Mouse (Mus musculus): ENCODE results near the gene Ing5.
"Not testable (repeated sequence)": the region's sequence is repeated elsewhere in the genome, so short reads cannot be mapped to it uniquely, and the experiment has no call there.

- TF ChIP-seq CTCF (IDR thresholded peaks at IDR 0.05; ENCODE audit: extremely low read depth, insufficient read length, insufficient replicate concordance, low read depth, low read length); POLR2A (IDR thresholded peaks at IDR 0.05; ENCODE audit: low read depth, low read length): not testable (repeated sequence)
Observed at GRCm38 (mm10) chr1:93838569-93838968, 34.8 kb downstream of the Ing5 start.
